Mouse (Mus musculus): ENCODE measurements at regions not wholly inside any gene's neighbourhood (a gene's known extent, or its start where the extent isn't known, plus 50 kb on each side); places are given as distances from the start of the nearest gene placed in this dataset.

DNA sequence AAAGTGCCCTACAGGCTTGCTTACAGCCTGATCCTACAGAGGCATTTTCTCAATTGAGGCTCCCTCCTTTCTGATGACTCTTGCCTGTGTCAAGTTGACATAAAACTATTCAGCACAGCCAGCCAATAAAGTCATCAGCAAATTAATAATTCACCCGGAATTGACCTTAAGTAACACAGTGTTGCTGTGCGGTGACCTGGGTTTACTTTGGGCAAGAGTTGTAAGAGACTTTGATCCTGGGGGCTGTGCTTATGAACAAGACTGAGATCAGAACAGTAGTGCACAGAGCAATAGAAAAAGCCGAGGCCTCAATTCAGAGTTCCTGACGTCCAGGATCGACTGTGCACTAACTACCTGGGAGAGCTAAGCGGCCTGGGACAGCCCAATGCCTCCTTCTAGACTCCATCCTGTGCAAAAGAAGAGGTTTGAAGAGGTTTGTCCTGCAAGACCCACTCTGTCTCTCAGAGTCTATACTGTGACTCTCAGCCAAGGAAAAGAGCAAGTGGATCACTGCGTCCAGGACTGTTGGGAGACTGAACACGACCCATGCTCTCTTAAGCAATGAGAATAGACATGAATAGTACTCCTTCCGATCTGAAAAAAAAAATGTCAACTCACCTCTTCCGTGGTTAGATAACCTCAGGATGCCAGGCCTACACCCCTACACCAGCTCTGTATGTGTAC, 208.7 kb upstream of the Cadm1 start:
- no peak for TF ChIP-seq CTCF (IDR thresholded peaks at IDR 0.05; ENCODE audit: control insufficient read depth, insufficient read depth, insufficient read length)
- TF ChIP-seq MAX (IDR thresholded peaks at IDR 0.05), result no peak
